Mouse (Mus musculus): ENCODE data around the gene Gpr61.

Gene Gpr61

DNA sequence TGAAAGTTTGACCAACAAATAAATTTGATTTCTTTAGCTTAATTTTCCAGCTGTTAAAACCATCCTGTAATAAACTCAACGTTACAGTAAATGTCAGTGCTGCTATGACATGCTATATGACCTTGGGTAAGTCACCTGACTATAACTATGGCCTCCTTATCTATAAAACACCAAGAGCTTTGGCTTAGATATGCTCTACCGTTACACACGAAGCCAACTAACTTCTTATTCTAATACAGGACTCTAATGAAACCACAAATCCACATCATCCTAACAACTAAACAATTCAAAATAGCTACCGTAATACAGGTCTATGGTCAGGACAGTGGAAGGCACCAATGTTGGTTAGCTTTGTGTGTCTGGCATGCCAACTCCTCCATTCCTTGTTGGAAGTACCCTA is 24.9 kb downstream of the Gpr61 start:
- no peak for DNase-seq

DNA sequence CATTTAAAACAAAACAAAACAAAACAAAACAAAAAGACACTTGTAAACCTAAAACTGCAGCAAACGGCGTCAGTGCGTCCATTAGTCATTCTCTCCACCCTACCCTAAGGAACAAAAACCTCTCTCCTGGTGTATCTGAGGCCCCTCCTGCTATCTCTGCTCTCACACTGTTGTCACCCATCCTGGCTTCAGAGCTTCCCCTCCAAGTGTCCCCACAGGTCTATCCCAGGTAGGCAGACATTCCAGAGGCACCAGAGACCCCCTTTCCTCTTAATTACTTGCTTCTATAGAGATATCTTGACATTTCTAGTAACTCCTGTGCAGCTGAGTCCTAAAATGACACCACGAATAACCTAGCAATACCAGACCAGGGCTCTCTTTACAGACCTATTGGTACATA is 25.3 kb downstream of the Gpr61 start:
- DNase-seq, result no peak

DNA sequence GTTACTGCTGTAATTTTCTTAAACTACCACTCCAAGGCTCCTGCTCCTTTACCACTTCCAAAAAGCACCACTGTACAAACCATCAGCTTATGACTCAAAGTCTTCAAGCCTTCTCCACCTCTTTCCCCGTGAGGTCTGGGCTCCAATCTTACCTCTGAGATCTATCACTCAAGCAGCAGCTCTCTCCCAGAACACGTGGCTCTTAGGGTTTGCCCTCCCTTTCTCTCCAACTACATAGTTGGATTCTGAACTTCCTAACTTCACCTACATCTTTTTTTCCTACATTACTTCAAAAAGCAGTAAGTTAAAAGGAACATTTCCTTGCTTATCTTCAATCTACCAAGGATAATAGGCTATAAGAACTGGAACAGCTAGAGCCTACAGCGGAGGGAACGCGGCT is 26.2 kb downstream of the Gpr61 start:
- DNase-seq, result no peak

DNA sequence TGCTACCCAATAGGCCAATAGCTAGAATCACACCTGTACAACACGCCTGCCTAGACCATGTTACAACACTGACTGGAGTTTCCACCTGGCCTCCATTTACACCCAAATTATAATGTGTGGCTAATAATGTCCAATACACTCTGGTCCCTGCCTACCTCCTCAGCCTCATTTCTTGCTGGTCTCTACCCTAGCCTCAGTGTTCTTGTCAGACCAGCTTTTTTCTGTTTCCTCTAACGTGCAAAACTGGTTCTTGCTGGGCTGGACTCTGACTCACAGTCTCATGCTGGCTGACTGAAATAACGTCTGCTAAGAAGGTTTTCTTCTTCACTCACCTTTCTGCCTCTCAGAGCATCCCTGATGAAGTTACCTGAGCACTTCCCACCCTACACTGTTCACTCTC is 28.4 kb downstream of the Gpr61 start:
- no peak for DNase-seq

DNA sequence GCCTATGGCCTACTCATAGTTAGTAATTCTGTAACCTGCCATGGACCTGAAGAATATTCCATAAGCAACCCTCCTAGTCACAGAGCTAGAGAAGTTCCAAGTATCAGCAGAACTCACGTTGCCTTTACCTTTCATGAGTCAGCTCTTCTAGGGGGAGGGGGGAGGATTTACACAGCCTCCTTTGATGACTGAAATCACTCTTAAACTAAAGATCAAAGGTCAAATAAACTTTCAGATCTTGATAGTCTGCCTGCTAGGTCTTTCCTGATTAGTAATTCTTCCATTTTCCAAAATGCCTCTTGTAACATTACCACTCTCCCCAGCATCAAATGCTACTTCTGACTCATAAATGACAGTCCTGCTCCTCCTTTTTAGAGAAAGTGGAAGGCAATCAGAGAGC is 30.6 kb downstream of the Gpr61 start:
- no peak for DNase-seq

DNA sequence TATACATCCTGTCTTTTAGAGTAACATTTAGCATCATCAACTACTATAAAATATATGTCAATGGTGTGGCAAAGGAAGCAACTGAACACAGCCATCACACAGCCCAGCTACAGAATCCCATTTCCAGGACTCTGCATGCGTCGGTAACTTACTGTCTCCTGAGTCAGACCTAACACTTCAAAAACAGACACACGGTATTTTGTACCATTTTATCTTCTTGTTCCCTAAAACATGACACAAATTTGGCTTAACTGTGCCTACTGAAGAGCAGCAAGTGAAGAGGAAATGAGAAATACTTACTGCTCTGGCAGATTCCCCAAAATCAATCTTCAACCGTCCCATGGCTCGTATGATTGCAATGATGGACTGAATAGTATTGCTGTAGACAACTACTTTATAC is 31.4 kb downstream of the Gpr61 start:
- DNase-seq, result no peak

DNA sequence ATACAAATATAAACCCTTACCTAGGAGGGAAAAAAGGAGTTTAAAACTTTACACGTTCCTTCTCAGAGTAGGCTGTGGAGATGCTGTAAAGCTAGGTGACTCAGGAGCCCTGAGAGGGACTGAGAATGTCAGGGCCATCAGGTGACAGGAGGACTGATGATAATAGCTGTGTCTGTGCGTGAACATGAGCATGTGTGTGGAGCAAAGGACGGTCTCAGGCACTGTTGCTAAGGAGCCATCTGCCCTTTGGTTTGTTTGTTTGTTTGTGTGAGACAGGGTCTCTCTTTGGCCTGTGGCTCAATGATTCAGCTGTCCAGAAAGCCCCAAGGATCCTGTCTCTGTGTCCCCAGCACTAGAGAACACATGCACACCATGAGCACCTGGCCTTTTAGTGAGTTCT is 33.6 kb downstream of the Gpr61 start:
- DNase-seq, result no peak

DNA sequence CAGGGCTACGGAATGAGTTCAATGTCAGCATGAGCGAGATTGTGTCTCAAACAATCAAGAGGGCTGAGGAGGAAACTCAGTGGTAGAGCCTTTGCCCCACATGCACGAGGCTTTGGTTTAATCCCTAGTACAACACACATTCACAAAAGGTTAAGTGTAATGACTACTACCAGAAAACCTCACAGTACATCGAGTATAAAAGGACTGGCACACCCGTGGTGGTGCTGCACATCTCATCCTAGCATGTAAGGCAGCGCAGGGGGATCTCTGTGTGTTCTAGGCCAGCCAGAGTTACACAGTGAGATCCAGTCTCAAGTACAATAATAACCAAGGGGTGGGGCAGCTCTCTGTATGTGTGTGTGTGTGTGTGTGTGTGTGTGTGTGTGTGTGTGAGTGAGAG is 37.2 kb downstream of the Gpr61 start:
- DNase-seq, result no peak

DNA sequence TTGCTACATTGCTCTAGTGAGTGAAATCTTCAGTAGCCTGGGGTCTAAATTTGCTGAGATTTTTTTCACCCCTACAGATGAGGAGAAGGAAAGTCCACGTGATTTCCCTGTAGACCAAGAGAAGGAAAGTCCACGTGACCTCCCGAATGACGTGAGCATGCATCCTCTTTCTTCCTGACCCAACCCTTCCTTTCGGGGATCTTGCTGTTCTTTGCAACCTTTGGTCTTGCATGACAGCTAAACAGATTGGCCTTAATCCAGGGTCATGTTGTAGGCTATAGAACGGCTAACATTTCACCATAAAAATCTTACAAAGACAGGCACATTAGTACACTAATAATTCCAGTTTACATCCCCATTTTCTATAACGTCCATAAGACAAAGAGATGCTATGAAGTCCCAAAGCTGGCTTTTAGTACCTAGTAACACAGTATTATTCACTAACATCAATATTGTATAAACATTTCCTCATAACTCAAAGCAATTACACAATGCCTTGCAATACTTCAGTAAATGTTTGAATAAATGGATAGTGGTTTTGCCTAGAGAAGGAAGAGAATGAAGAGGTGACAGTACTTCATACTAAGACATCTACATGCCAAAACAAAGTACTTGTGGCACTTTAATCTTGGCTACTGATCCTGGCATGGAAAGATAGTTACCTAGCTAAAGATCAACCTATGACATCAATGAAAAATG is 40.9 kb downstream of the Gpr61 start:
- no peak for DNase-seq

DNA sequence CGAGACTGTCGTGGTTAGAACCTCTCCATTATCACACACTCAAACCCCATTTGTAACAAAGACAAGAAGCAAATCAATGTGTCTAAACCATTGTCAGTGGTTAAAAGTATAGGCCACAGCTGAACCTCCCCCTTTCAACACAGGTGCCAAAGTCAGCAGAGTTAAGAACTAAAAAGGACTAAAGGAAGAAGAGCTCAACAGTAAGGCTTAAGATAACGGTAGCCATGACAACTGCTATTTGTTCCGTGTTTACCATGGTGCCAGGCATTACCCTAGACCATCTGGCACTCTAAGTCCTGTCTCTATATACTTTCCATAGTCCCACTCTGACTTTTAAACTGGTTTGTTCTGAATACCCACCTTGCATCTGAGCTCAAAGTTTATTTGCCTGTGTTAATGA is 42.0 kb downstream of the Gpr61 start:
- no peak for DNase-seq

DNA sequence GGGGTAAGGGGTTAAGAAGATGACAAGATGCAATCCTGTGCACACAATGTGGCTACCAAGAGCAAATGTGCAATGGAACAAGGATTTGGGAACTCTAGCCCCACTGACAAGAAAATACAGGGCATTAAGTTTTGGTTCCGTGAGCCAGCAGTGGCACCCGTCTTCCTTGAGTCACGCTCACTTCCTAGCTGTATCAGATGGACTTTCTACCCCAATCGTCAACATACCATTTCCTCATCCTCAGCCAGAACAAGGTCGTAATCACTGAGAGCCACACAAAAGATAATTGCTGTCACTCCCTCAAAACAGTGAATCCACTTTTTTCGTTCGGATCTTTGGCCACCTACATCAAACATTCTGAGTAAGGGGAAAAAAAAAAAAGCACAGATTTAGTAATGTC is 42.4 kb downstream of the Gpr61 start:
- no peak for DNase-seq

DNA sequence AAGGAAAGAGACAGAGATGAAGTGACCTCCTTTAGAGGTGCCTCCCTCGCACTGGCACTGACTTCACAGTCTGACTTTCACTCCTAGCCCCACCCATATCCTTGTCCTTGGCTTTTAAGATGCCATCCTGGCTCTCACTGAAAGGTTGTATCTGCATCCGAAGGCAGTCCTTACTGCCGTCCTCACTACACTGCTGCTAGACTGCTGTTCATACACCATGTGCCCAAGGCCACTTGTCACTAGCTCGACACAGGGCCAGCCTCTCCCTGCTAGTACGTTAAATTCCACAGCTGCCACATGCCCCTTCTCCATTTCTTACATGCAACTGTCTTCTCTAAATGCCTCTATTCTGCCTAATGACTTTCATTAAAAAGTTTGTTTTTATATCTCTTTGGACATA is 43.4 kb downstream of the Gpr61 start:
- DNase-seq, result no peak

DNA sequence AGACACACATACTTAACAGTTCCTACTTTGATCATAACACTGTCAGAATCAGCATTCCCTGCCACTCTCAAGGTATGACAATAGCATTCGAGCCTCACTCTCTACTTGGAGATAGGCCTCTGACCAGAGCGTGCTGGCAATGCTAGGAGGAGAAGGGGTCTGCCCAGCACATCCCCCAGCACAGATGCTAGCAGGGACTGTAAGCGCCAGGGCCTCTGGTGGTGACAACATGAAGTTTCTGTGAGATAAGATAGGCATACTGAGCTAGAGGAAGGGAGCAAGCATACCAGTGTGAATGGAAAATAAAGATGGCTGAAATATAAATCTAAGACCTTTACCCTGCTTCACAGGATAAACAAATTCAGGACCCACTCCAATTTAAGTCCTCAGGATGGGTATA is 49.4 kb downstream of the Gpr61 start:
- no peak for DNase-seq

DNA sequence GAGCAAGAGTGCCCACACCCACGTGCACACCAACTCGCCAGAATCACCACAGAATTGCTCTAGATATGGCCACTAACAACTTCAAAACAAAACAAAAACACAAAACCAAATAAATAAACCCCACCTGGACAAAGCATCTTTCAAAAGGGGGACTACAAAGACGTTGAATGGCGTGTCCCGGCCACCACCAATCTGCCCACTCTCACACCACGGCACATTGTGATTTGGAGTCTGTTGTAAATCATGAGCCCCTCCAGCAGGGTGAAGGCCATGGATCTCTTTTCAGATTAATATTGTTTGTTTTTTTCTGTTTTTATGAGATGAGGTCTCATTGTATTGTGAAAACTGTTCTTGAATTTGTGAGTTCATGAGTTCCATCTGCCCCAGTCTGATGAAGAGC is 52.6 kb downstream of the Gpr61 start:
- no peak for DNase-seq

DNA sequence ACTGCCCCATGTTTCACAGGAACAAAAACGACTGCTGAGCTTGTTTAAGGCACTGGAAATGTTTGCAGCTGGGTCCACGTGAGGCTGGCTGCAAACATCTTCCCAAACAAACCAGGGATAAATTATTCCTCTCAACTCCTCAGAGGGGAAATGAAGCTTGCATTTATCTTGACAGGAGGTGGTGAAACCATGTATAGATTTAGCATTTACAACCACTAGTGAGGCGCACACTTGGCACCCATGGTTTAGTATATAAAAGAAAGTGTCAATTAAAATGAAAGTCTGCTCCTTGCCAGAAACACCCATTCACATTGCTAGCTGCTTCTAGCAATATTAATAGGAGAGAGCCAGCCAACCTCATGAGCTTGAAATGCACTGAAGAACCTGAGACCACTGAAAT is 53.1 kb downstream of the Gpr61 start:
- no peak for DNase-seq

All from cerebellum, adult 18-20 months (tissue).